Mouse (Mus musculus) layer of hippocampus, adult 8-10 months (tissue): Measurements from ENCODE around the gene Sstr3. TPM values are rescaled to one million over a fixed set of nuclear protein-coding genes. Genes with fewer than 3 reads are reported as not detected.

Experiments used
- DNase-seq, 2 experiments: peaks; one replicate each; pipeline ENCODE4 v3.0.0; 2022; ENCODE audit warnings: low spot score in 2 of 2
- total RNA-seq, 4 experiments: library from RNA; stranded (reverse); gene quantifications; 2 replicates each; pipeline ENCODE4 v1.2.4; 2022

The Sstr3 gene
- total RNA-seq, 4 experiments from 2014 or later: 25.8 to 31.9 (median 27.1) TPM

DNA sequence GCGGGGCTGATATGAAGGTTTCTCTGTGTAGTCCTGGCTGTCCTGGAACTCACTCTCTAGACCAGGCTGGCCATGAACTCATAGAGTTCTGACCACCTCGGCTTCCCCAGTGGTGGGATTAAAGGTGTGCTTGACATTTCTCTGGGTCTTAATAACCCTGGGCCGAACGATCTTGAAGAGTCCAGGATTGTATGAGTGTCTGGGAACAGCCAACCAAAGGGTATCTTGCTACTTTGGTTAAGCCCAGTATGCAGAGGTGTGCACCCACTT is 13.1 kb downstream of the Sstr3 start:
- DNase-seq: no peak

DNA sequence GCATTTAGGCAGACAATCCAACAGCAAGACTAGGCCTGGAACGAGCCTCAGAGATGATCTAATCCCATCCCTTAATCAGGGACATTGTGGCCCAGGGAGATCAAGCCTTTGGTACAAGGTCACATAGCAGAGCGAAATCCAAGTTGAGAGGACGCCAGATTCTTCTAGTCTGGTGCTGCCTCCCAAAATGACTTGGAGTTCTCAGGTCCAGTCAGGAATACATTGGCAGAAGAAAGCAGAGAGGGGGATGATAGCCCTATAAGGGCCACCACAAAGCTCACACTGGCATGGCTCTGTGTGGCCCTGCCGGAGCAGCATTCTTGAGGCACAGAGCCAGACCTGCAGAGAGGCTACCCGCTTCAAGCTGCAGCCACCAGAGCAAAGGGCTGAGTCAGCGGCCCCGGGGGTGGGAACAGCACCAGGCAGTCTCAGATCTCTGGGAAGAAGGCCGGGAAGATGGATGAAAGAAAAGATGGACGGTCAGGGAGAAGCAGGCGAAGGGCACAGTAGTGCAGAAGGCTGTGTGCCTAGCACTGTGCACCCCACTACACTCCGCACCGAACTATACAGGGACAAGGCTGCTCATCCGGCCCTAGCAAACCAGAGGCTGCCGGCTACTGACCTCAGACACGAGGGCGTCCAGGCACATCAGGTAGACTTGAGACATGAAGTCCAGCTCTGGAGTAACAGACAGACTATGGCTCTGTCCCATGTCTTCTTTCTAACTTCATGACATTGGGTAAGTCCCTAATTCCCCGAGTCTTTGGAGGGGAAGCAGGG is 13.6 kb downstream of the Sstr3 start, which contains the start of gene C1qtnf6:
C1qtnf6 (minus strand) TSS at position 746 of the 780 bp plus-strand sequence.
- DNase-seq: no peak

- no peak for DNase-seq
Observed at GRCm38 (mm10) chr15:78530141-78530540, 14.3 kb downstream of the Sstr3 start.

- DNase-seq: peak; percentile 74 to 77
Observed at GRCm38 (mm10) chr15:78529428-78529990, 15.0 kb downstream of the Sstr3 start.

DNA sequence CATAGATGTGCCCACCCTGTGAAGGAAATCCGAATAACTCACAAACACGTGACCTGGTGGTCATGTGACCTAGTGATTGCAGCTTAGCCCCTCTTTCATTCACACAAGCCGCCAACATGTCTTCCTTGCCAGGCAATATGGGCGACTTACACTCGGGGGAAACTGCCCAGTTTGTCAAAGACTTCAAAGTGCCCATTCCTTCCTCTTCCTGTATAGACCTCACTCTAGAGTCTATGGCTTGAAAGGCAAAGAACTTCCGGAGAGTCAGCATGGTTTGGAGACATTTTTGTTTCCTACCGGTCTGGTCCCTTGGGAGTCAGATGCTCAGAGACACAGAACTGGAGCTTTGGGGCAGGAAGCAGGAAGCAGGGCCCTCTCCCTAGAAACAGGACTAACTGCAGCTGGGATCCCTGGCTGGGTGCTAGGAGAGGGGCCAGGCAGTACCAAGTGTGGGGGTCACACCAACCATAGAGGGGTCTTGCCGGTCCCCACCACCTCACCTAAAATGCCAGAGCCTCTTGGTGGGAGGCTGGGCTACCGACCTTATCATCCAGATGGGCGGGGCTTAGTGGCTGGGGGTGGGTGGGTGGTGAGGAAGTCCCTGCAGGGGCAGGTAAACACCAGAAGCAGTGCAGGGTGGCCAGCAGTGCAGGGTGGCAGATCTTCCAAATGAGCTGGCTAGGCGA is 15.6 kb downstream of the Sstr3 start:
- no peak for DNase-seq

- DNase-seq: peak in 1 of 2 experiments; percentile 70
Observed at GRCm38 (mm10) chr15:78527973-78528372, 16.5 kb downstream of the Sstr3 start.

- no peak for DNase-seq
Observed at GRCm38 (mm10) chr15:78524163-78524562, 20.3 kb downstream of the Sstr3 start.

- DNase-seq: no peak
Observed at GRCm38 (mm10) chr15:78521892-78522291, 22.6 kb downstream of the Sstr3 start.

GRCm38 (mm10) chr15:78521331-78521730 is 23.2 kb downstream of the Sstr3 start:
- no peak for DNase-seq

DNA sequence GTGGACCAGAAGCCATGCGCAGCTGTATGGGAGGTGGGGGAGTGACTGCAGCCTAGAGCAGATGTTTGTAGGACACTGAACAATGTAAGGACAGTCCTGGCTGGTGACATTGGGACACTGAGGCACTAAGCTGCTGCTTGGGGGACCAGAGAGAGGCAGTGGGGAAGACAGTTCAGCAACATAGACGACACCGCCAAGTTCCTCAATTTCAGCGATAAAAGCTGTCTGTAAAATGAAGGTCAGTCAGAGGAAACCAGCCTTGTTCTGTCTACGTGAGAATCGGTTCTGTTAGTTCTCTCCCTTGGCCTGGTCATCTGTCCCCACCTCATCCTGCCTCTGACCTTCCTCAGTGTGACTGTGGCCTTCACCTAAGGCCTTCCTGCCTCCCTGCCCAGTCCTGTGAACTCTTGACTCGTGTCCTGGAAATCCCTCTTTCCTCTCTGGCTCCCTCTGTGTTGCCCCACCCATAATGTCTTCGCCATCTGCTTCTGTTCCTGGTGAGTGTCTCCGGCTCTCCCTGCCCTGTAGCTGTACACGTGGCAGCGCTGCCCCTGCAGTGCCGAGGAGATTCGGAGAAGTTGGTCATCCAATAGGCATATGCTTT is 24.3 kb downstream of the Sstr3 start:
- DNase-seq: no peak

- no peak for DNase-seq
Observed at GRCm38 (mm10) chr15:78518221-78518620, 26.3 kb downstream of the Sstr3 start.

GRCm38 (mm10) chr15:78515759-78516158 is 28.7 kb downstream of the Sstr3 start:
- DNase-seq: no peak

DNA sequence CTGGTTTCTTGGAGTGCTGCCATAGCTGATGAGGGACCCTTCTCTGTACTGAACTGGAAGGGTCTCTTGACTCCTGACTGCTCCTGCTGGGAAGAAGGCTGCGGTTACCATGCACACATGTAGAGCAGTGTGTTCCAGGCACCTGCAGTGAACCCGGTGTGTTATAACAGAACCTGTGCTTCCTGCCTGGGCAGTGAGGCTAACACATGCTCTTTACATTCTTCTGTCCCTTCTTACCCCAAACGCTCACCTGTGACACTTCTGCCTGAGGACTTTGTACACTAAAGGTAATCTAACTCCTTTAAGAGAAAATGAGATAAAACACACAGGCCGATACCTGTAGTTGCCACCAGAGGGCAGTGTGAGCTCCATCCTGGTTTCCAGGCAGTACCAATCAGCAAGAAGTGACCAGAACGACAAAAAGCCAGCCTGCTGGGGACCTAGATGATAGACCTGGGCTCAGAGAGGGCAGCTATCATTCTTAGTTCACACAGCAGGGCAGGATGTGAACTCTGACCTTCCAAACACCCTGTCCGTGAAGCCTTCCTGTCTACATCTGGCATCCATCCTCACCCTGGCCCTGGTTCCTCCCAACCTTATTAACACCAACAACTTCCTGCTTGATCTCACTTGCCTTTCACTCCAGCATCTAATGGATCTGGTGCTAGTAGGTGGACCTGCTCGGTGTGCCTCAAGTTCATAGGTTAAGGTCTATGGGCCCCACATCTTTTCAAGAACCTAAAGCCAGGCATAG is 29.9 kb downstream of the Sstr3 start:
- peak; percentile 71 to 87 for DNase-seq

GRCm38 (mm10) chr15:78513019-78513418 is 31.5 kb downstream of the Sstr3 start:
- no peak for DNase-seq

- DNase-seq: no peak
Observed at GRCm38 (mm10) chr15:78511951-78512350, 32.5 kb downstream of the Sstr3 start.

DNA sequence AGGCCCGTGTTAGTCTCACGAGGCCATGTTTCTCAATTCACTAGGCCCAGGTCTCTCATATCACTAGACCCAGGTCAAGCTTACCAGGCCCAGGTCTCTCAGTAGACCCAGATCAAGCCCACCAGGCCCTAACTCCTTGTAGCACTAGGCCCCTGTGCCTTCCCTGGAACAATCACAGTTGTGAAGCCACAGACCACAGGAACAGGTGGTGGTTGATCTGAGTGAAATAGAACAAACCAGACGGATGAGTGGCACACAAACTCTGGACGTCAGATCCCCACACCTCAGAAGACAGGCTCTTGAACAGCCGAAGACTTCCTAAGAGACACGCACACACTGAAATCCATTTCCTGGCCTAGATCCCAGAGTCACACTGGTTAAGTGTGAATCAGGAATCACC is 33.7 kb downstream of the Sstr3 start:
- no peak for DNase-seq

DNA sequence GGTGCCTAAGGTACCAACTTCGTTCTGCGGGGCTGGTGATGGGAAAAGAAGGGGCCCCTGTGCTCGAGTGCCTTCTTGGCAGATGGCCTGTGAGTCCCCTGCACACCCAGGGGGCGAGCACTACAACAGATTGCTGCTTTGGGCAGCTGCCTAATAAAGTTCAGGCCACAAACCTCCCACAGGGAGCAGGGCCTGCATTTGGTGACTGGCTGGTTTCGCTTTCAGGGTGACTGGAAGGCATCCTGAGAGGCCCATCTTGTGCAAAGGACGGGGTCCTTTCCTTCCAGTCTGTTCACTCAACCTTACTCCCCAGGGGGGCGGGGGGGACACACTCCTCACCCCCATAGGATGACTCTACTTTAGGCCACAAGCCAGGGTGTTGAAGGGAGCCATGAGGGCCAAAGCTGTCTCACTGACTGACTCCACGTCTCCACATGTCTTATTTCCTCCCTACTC is 34.3 kb downstream of the Sstr3 start:
- DNase-seq: no peak

DNA sequence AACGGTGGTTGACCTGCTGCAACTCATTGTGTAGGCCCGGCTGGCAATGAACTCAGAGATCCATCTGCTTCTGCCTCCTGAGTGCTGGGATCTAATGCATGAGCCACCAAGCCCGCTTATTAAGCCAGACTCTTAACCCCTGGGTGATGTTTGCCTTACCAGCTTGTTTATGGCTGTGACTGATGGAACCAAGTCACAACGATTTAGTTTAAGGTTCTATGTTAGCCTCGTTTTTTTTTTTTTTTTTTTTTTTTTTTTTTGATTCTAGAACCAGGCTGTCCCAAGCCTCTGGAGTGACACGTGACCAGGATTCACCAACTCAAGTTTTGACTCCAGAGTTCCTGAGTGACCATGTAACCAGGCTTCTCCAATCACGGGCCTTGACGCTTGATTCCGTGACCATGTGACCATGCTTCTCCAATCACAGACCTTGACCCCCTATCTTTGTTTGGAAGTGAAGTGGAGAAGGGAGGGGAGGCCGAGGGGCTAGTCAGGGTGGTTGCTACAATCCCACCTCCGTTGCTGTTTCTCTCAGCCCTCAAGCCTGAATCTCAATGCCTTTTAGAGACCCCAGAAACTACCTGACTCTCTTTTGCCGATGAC is 35.1 kb downstream of the Sstr3 start:
- DNase-seq: no peak

DNA sequence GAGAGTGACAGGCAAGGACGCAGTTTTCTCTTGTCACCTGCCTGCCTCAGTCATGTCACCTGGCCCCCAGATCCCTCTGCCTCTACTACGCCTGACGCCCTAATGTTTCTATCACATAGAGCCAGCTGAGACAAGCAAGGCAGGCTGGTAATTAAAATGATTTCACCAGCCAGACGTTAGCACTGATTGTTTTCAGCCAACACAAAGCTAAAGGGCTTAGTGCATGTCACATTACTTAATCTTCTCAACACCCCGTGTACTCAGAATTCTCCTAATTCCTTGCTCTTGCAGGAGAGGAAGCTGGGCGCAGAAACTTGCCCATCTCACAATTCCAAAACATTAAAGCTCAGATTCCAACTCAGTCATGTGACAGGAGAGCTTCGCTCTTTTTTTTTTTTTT is 36.0 kb downstream of the Sstr3 start:
- no peak for DNase-seq

DNA sequence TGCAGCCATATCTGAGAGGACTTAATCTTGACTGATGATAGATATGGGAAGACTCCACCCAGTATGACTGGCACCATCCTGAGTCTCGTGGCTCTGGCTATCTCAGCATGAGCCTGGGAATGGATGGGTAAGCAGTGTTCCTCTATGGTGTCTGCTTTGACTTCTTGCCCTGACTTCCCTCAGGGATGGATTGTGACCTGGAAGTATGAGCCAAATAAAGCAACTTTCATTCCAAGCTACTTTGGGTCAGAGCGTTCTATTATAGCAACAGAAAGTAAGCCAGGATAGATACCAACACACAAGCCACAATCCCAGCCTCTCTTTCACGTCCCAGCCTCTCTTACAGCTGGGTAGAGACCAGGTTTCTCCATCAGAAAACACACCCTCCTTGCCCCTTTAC is 38.9 kb downstream of the Sstr3 start:
- DNase-seq: no peak

GRCm38 (mm10) chr15:78504816-78505215 is 39.7 kb downstream of the Sstr3 start:
- no peak for DNase-seq
